Comparison of ENCODE assay signal across 8 mouse cellular contexts in the genomic region with DNA sequence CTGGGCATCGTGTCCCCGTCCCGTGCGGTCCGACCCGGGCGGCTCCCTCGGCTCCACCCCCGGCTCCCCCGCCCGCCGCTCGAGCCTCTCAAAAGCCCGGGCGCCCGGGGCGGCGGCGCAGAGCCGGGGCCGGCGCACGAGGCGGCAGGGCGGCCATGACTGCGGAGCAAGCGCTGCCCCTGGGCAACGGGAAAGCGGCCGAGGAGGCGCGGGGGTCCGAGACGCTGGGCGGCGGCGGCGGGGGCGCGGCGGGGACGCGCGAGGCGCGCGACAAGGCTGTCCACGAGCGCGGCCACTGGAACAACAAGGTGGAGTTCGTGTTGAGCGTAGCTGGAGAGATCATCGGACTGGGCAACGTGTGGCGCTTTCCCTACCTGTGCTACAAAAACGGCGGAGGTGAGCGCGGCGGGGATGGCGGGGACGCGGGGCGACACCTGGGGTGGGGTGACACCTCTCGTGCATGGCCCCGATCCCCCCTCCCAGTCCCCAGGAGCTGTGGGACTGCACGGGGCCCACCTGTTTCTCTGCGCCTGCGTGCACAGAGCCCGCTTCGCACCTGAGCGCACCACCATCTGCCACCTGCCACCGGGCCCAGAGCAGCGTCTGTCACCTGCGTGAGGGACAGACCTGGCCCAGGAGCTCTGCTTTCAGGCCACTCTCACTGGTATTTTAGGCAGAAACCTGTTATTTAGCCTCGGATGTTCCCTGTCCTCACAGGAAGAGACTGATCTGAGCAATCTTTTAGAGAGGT. TPM values are rescaled to one million over a fixed set of nuclear protein-coding genes. Genes with fewer than 3 reads are reported as not detected.
A peak's percentile ranks its signal among the peaks of the same experiment; 100 is the strongest.
DNase-seq lines count a peak whose midpoint lies in the region; ATAC-seq lines count a peak whose summit lies in the region.

Slc6a11 (plus strand) TSS at position 120 of the 751 bp plus-strand sequence.

- H3K36me3 ChIP-seq in kidney, embryonic 16.5 days (ENCODE audit: insufficient read depth, low read length) = no peaks in the 10 kb centered on the region
- H3K36me3 ChIP-seq in forebrain, embryonic 10.5 days (replicated peaks) = no peaks in the 10 kb centered on the region
- H3K36me3 ChIP-seq in neural tube, embryonic 15.5 days = 0 out of 2 replicates have a peak, but pooled peaks cover 3% of the 10 kb centered on the region

- H3K9ac ChIP-seq in kidney, embryonic 16.5 days (replicated peaks; ENCODE audit: low read length) = 0 out of 2 replicates have a peak within 1 kb of the TSS, but pooled peaks have one; percentile 22
- H3K9ac ChIP-seq in neural tube, embryonic 15.5 days (replicated peaks) = peak within 1 kb of the TSS; percentile 76

- H3K4me1 ChIP-seq in kidney, embryonic 16.5 days (ENCODE audit: insufficient read depth, low read length) = peaks cover 7% of the 10 kb centered on the region; the same call in 1 of the 2 replicates
- H3K4me1 ChIP-seq in forebrain, embryonic 10.5 days = peaks cover 17% of the 10 kb centered on the region
- H3K4me1 ChIP-seq in neural tube, embryonic 15.5 days = peaks cover 18% of the 10 kb centered on the region

- peak within 1 kb of the TSS; percentile 48 for H3K4me3 ChIP-seq in kidney, embryonic 16.5 days (ENCODE audit: low read length)
- H3K4me3 ChIP-seq in forebrain, embryonic 10.5 days = peak within 1 kb of the TSS; percentile 69
- H3K4me3 ChIP-seq in neural tube, embryonic 15.5 days (replicated peaks) = peak within 1 kb of the TSS; percentile 62

- H3K27me3 ChIP-seq in kidney, embryonic 16.5 days (ENCODE audit: insufficient read depth, low read length) = peaks cover 35% of the 10 kb centered on the region
- peaks cover 66% of the 10 kb centered on the region for H3K27me3 ChIP-seq in forebrain, embryonic 10.5 days (ENCODE audit: poor library complexity, severe bottlenecking)
- H3K27me3 ChIP-seq in neural tube, embryonic 15.5 days (replicated peaks) = peaks cover 29% of the 10 kb centered on the region

- H3K27ac ChIP-seq in kidney, embryonic 16.5 days (ENCODE audit: low read length) = no peak within 1 kb of the TSS
- H3K27ac ChIP-seq in forebrain, embryonic 10.5 days = peak within 1 kb of the TSS; percentile 77
- H3K27ac ChIP-seq in neural tube, embryonic 15.5 days (replicated peaks) = peak within 1 kb of the TSS; percentile 46; the same call in 1 of the 2 replicates

- no peak for ATAC-seq in kidney, embryonic 16.5 days (ENCODE audit: low FRiP score, low TSS enrichment)
- peak; percentile 65 for ATAC-seq in neural tube, embryonic 15.5 days (ENCODE audit: low FRiP score)

- WGBS in kidney, embryonic 16.5 days = 4% methylated on average over 62 of the region's 76 CpGs
- 3% methylated on average over 76 of the region's 76 CpGs for WGBS in forebrain, embryonic 10.5 days
- 3% methylated on average over 74 of the region's 76 CpGs for WGBS in neural tube, embryonic 15.5 days

- intact Hi-C loops in left cerebral cortex, postnatal 10 days (cut with DNase I) = no loop called here

- no peak for DNase-seq in kidney, adult 8-10 months
- peak; percentile 5 to 6 for DNase-seq in adrenal gland, postnatal 36 days
- peak; percentile 33 for DNase-seq in forebrain, embryonic 10.5 days (ENCODE audit: extremely low spot score, low spot score)
- peak in 1 of 2 experiments; percentile 60 for DNase-seq in left cerebral cortex, postnatal 10 days (ENCODE audit: extremely low spot score in 1 of 2, low spot score in 2 of 2)
- DNase-seq in ovary, postnatal 14 days (ENCODE audit: low spot score) = no peak
- no peak for DNase-seq in ovary, postnatal 10 days (ENCODE audit: low spot score)

- no peaks in the 10 kb centered on the region for H3K9me3 ChIP-seq in kidney, embryonic 16.5 days (ENCODE audit: low read length)
- H3K9me3 ChIP-seq in forebrain, embryonic 10.5 days = no peaks in the 10 kb centered on the region
- no peaks in the 10 kb centered on the region for H3K9me3 ChIP-seq in neural tube, embryonic 15.5 days (replicated peaks)

- peak within 1 kb of the TSS; percentile 72 for H3K4me2 ChIP-seq in kidney, embryonic 16.5 days (replicated peaks; ENCODE audit: low read depth, low read length)
- peak within 1 kb of the TSS; percentile 93 for H3K4me2 ChIP-seq in neural tube, embryonic 15.5 days

RNA-seq across cellular contexts. Expression of gene Slc6a11, which starts in this region (rescaled TPM):
- polyA plus RNA-seq in kidney, embryonic 16.5 days (2015; fragmentation: Nextera tagmentation; extraction: Ambion mirVana) = 0.09 and 0.13 TPM in 2 replicates
- under 1 TPM in 1 of 2 experiments, not detected in 1; 0.13 TPM for total RNA-seq in adrenal gland, postnatal 36 days (2021)
- 0.60 and 0.72 TPM in 2 replicates for polyA plus RNA-seq in forebrain, embryonic 10.5 days (2016; fragmentation: Nextera tagmentation; extraction: Ambion mirVana)
- 100 to 1,000 TPM; 150 to 163 TPM for total RNA-seq in left cerebral cortex, postnatal 10 days (2021)
- polyA plus RNA-seq in neural tube, embryonic 15.5 days (2015; fragmentation: Nextera tagmentation; extraction: Ambion mirVana) = 104 and 111 TPM in 2 replicates

Comparison
In these comparisons a context has a peak if more than half of its experiments do, and no peak if none do; other contexts are left out.
1. RNA of gene Slc6a11 (total RNA-seq): 150 to 163 TPM in left cerebral cortex, postnatal 10 days; 0.13 TPM in adrenal gland, postnatal 36 days; every median in the first group is over 100 times any median in the second.
2. RNA of gene Slc6a11 (polyA plus RNA-seq): 104 to 111 TPM in neural tube, embryonic 15.5 days; 0.60 to 0.72 TPM in forebrain, embryonic 10.5 days and 0.09 to 0.13 TPM in kidney, embryonic 16.5 days; every median in the first group is over 10 times any median in the second.
3. Peak in DNase-seq in adrenal gland, postnatal 36 days; RNA of the gene not detected or under 1 TPM.
4. Peak in DNase-seq, H3K4me3 ChIP-seq and H3K27ac ChIP-seq in forebrain, embryonic 10.5 days; RNA of the gene not detected or under 1 TPM.
5. Peak in every context shown above with its lines, with median percentiles within 50 percentile points of each other: H3K4me3 ChIP-seq.